Mouse (Mus musculus): ENCODE results near the gene Gm42674.

- TF ChIP-seq EP300 (IDR thresholded peaks at IDR 0.05; ENCODE audit: low read depth) (no peak), CTCF (IDR thresholded peaks at IDR 0.05; ENCODE audit: low read depth) (no peak)
These were observed 19.1 kb upstream of the Gm42674 start for GRCm38 (mm10) chr3:90582556-90582955.
